Mouse (Mus musculus) G1E (cell line): ENCODE results near the gene Trp53i13.

ENCODE experiments used
- CTCF ChIP-seq: IDR thresholded peaks from 2 replicates; pipeline ENCODE4 v1.5.1; 2012; ENCODE audit warnings: low read depth, low read length, inconsistent platforms, mixed read lengths
- GATA1 ChIP-seq: IDR thresholded peaks from 2 replicates; pipeline ENCODE4 v1.6.1; 2012; ENCODE audit warnings: borderline replicate concordance, low read length, inconsistent platforms, mixed read lengths

- no peak for TF ChIP-seq GATA1
- TF ChIP-seq CTCF: no peak
These were observed 53.3 kb downstream of the Trp53i13 start, which contains the start of gene Coro6 for GRCm38 (mm10) chr11:77462283-77463100.
